Mouse (Mus musculus): Measurements from ENCODE around the gene Ptges3l. TPM values are rescaled to one million over a fixed set of nuclear protein-coding genes. Genes with fewer than 3 reads are reported as not detected.

Gene Ptges3l
- polyA plus RNA-seq (2015; fragmentation: Illumina TruSeq; extraction: RNeasy Lipid Tissue Mini Kit (QIAGEN cat#74804); ENCODE audit: insufficient read depth, low replicate concordance), result 1.5 TPM

GRCm38 (mm10) chr11:101424925-101425813, at the start of gene Ptges3l, which contains the start of gene Rundc1:
TSS of gene Ptges3l (minus strand) at chr11:101425333.
TSS of gene Rundc1 (plus strand) at chr11:101425085.

DNA sequence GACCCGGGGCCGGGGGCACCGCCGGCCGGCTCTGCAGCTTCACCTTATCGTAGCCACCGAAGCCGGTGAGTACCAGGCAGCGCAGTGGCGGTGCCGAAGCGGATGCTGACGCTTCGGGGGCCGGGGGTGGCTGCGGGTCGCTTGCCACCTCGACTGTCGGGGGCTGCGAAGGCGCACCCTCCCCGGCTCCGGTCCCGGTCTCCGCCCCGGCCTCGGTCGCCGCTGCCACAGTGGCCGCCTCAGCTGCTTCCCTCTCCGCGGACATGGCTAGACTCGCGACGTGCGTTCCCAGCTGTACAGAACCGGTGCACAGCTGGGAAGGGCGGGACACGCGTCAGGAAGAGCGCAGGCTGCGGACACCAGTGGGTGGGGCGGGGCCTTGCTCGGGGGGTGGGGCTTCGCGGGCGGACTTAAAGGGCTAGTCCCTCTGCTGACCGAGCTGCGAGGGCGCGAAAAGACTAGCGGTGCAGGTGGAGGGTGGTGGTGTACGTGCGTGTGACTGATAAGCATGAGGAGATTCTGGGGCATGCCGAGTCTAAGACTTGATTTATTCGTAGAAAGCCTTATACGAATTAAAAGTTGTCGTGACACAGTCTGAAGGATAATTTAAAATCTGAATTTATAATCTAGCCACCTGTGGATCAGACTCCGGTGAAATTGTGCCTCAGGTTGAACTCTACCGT, 40.9 kb upstream of the Ptges3l start, which contains the start of gene Vat1:
TSS of gene Vat1 (minus strand) at position 362 of the 683 bp plus-strand sequence.

DNA sequence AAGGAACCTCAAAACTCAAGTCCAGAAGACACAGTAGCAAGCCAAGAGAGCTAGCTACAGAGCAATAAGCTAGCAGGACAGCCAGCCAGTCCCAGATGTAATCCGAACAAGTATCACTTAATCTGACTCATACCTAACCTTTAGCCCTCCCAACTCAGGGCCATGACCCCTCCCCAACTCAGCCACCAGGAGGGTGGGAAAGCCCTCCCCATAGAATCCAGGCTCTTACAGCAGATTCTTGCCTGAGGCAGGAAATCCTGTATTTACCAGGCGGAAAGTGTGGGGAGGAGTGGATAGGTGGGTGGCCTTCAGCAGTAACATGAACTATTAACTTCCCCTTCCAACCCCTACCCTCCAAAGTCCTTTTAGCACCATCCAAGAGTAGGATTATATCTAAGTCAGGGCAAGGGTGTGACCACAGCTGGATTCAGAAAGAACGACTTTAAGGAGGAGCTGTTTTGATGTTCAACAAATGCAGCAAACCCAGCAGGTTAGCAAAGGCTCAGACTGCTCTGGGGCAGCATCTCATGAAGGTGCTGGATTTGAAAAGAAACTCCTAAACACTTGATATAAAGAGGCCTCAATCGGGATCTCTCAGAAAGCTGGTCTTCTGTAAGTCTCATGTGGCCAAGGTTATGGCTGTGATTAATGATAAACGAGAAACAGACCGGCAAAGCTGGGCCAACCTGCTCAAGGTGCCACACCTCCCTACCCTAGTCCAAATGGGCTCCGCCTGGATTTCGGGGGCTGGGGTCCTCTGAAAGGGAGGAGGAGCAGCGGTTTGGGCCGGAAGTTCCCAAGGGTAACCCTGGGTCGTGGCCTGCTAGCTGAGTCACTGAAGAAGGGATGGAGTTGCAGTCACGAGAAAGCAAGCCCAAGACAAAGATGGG, 39.3 kb upstream of the Ptges3l start, which contains the start of gene Rnd2:
TSS of gene Rnd2 (plus strand) at position 789 of the 890 bp plus-strand sequence.

DNA sequence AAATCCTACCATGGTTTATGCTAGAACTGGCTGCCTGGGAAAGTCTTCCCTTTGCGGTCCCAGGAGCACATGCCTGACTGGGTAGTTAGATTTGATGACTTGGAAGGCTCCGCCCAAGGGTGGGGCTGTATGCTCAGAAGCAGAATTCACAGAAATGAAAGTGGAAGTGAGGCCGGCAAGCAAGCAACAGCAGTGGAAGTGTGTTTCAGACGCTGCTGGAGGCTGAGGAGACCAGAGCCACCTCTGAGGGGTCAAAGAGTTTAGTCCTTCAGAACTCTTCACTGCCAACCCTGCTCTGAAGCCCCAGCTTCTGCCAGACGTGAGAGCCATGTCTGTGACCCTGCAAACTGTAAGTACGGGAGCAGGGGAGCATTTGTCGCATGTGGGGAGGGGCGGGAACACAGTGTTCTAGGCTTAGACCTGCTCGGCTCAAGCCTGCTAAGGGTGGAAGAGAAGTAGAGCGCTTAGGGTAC, 23.2 kb upstream of the Ptges3l start, which contains the start of gene Ifi35:
TSS of gene Ifi35 (plus strand) at position 134 of the 473 bp plus-strand sequence.

GRCm38 (mm10) chr11:101442127-101442693, 17.1 kb upstream of the Ptges3l start, which contains the start of gene Rpl27:
TSS of gene Rpl27 (plus strand) at chr11:101442298.

DNA sequence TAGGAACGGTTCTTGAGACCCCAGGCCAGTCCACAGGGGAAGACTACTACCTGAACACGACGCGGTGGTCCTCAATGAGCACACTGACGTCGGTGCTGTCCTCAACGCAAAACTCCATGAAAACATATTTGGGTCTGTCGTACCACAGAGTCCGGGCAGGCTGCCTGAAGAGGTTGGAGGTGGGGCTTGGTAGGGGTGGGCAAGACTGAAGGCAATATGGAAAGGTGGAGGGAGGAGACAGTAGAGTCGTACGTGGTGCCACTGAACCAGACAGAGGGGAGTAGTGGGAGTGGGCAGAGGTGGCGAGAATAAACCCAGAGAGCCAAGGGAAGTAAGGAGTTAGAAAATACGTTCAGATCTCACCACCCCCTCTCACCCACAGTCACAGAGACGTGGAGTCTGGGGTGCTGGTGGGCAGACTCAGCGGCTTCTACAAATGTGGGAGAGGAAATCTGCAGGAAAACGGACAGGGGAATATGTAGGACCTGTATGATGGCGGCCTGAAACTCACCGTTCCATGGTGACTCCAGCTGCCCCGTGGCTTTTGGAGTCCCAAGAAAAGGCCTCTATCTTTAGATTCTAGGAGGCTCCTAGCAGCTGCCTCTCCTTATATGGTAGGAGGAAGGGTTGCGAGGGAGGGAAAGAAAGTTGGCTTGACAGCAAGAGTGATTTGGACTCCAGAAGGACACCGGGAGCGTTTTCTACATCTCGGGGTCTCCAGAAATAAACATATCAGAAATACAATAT, 855 bp downstream of the Ptges3l start, which contains the start of gene Gm27029:
TSS of gene Gm27029 (minus strand) at position 692 of the 747 bp plus-strand sequence.

GRCm38 (mm10) chr11:101417101-101417855, 7.9 kb downstream of the Ptges3l start, which contains the start of gene Aarsd1:
TSS of gene Aarsd1 (minus strand) at chr11:101417615.

Other genes starting within 250 kb of the Ptges3l start
- not detected for gene Ccr10, start 249.9 kb downstream of the Ptges3l start, polyA plus RNA-seq (2015; fragmentation: Illumina TruSeq; extraction: RNeasy Lipid Tissue Mini Kit (QIAGEN cat#74804); ENCODE audit: insufficient read depth, low replicate concordance)
- gene Ezh1, start 198.9 kb downstream of the Ptges3l start, polyA plus RNA-seq (2015; fragmentation: Illumina TruSeq; extraction: RNeasy Lipid Tissue Mini Kit (QIAGEN cat#74804); ENCODE audit: insufficient read depth, low replicate concordance), result 58.1 TPM
- 39.4 TPM for gene Ramp2, start 179.3 kb downstream of the Ptges3l start, polyA plus RNA-seq (2015; fragmentation: Illumina TruSeq; extraction: RNeasy Lipid Tissue Mini Kit (QIAGEN cat#74804); ENCODE audit: insufficient read depth, low replicate concordance)
- 112 TPM for gene Vps25, start 171.6 kb downstream of the Ptges3l start, polyA plus RNA-seq (2015; fragmentation: Illumina TruSeq; extraction: RNeasy Lipid Tissue Mini Kit (QIAGEN cat#74804); ENCODE audit: insufficient read depth, low replicate concordance)
- gene Wnk4, start 164.8 kb downstream of the Ptges3l start, polyA plus RNA-seq (2015; fragmentation: Illumina TruSeq; extraction: RNeasy Lipid Tissue Mini Kit (QIAGEN cat#74804); ENCODE audit: insufficient read depth, low replicate concordance), result 1.3 TPM
- 1.3 TPM for gene Cntd1, start 146.3 kb downstream of the Ptges3l start, polyA plus RNA-seq (2015; fragmentation: Illumina TruSeq; extraction: RNeasy Lipid Tissue Mini Kit (QIAGEN cat#74804); ENCODE audit: insufficient read depth, low replicate concordance)
- 44.5 TPM for gene Coa3, start 146.2 kb downstream of the Ptges3l start, polyA plus RNA-seq (2015; fragmentation: Illumina TruSeq; extraction: RNeasy Lipid Tissue Mini Kit (QIAGEN cat#74804); ENCODE audit: insufficient read depth, low replicate concordance)
- 156 TPM for gene Becn1, start 123.0 kb downstream of the Ptges3l start, polyA plus RNA-seq (2015; fragmentation: Illumina TruSeq; extraction: RNeasy Lipid Tissue Mini Kit (QIAGEN cat#74804); ENCODE audit: insufficient read depth, low replicate concordance)
- 225 TPM for gene Psme3, start 109.1 kb downstream of the Ptges3l start, polyA plus RNA-seq (2015; fragmentation: Illumina TruSeq; extraction: RNeasy Lipid Tissue Mini Kit (QIAGEN cat#74804); ENCODE audit: insufficient read depth, low replicate concordance)
- gene Aoc2, start 100.3 kb downstream of the Ptges3l start, polyA plus RNA-seq (2015; fragmentation: Illumina TruSeq; extraction: RNeasy Lipid Tissue Mini Kit (QIAGEN cat#74804); ENCODE audit: insufficient read depth, low replicate concordance), result 5.3 TPM
- gene Aoc3, start 94.7 kb downstream of the Ptges3l start, polyA plus RNA-seq (2015; fragmentation: Illumina TruSeq; extraction: RNeasy Lipid Tissue Mini Kit (QIAGEN cat#74804); ENCODE audit: insufficient read depth, low replicate concordance), result 1.8 TPM
- not detected for gene G6pc, start 57.8 kb downstream of the Ptges3l start, polyA plus RNA-seq (2015; fragmentation: Illumina TruSeq; extraction: RNeasy Lipid Tissue Mini Kit (QIAGEN cat#74804); ENCODE audit: insufficient read depth, low replicate concordance)
- gene Aarsd1, start 7.7 kb downstream of the Ptges3l start, polyA plus RNA-seq (2015; fragmentation: Illumina TruSeq; extraction: RNeasy Lipid Tissue Mini Kit (QIAGEN cat#74804); ENCODE audit: insufficient read depth, low replicate concordance), result 21.1 TPM
- gene Gm27029, start 537 bp downstream of the Ptges3l start, polyA plus RNA-seq (2015; fragmentation: Illumina TruSeq; extraction: RNeasy Lipid Tissue Mini Kit (QIAGEN cat#74804); ENCODE audit: insufficient read depth, low replicate concordance), result 0.90 TPM
- 12.0 TPM for gene Rundc1, start 248 bp downstream of the Ptges3l start, polyA plus RNA-seq (2015; fragmentation: Illumina TruSeq; extraction: RNeasy Lipid Tissue Mini Kit (QIAGEN cat#74804); ENCODE audit: insufficient read depth, low replicate concordance)
- gene Rpl27, start 17.0 kb upstream of the Ptges3l start, polyA plus RNA-seq (2015; fragmentation: Illumina TruSeq; extraction: RNeasy Lipid Tissue Mini Kit (QIAGEN cat#74804); ENCODE audit: insufficient read depth, low replicate concordance), result 251 TPM
- gene Ifi35, start 23.1 kb upstream of the Ptges3l start, polyA plus RNA-seq (2015; fragmentation: Illumina TruSeq; extraction: RNeasy Lipid Tissue Mini Kit (QIAGEN cat#74804); ENCODE audit: insufficient read depth, low replicate concordance), result 55.0 TPM
- gene Rnd2, start 39.7 kb upstream of the Ptges3l start, polyA plus RNA-seq (2015; fragmentation: Illumina TruSeq; extraction: RNeasy Lipid Tissue Mini Kit (QIAGEN cat#74804); ENCODE audit: insufficient read depth, low replicate concordance), result 1.6 TPM
- 22.6 TPM for gene Vat1, start 40.9 kb upstream of the Ptges3l start, polyA plus RNA-seq (2015; fragmentation: Illumina TruSeq; extraction: RNeasy Lipid Tissue Mini Kit (QIAGEN cat#74804); ENCODE audit: insufficient read depth, low replicate concordance)
- 6.8 TPM for gene Brca1, start 126.6 kb upstream of the Ptges3l start, polyA plus RNA-seq (2015; fragmentation: Illumina TruSeq; extraction: RNeasy Lipid Tissue Mini Kit (QIAGEN cat#74804); ENCODE audit: insufficient read depth, low replicate concordance)
- 102 TPM for gene Nbr1, start 126.8 kb upstream of the Ptges3l start, polyA plus RNA-seq (2015; fragmentation: Illumina TruSeq; extraction: RNeasy Lipid Tissue Mini Kit (QIAGEN cat#74804); ENCODE audit: insufficient read depth, low replicate concordance)
- gene Tmem106a, start 156.9 kb upstream of the Ptges3l start, polyA plus RNA-seq (2015; fragmentation: Illumina TruSeq; extraction: RNeasy Lipid Tissue Mini Kit (QIAGEN cat#74804); ENCODE audit: insufficient read depth, low replicate concordance), result 25.9 TPM
- not detected for gene Gm11634, start 173.9 kb upstream of the Ptges3l start, polyA plus RNA-seq (2015; fragmentation: Illumina TruSeq; extraction: RNeasy Lipid Tissue Mini Kit (QIAGEN cat#74804); ENCODE audit: insufficient read depth, low replicate concordance)
- 26.8 TPM for gene Rdm1, start 201.9 kb upstream of the Ptges3l start, polyA plus RNA-seq (2015; fragmentation: Illumina TruSeq; extraction: RNeasy Lipid Tissue Mini Kit (QIAGEN cat#74804); ENCODE audit: insufficient read depth, low replicate concordance)
- gene Arl4d, start 240.2 kb upstream of the Ptges3l start, polyA plus RNA-seq (2015; fragmentation: Illumina TruSeq; extraction: RNeasy Lipid Tissue Mini Kit (QIAGEN cat#74804); ENCODE audit: insufficient read depth, low replicate concordance), result 4.4 TPM

Measured in spleen, adult 10 weeks (tissue).